Mouse (Mus musculus) kidney, embryonic 16.5 days (tissue): Measurements from ENCODE around the gene Dynlrb1. TPM values are rescaled to one million over a fixed set of nuclear protein-coding genes. Genes with fewer than 3 reads are reported as not detected.

Experiments used
- ATAC-seq: fragments of 200-750 bp; cut with Nextera tagmentation; 2 replicates; pipeline ENCODE4 v1.8.0; 2017; ENCODE audit warnings: moderate TSS enrichment; ENCODE audit not compliant: low FRiP score, low TSS enrichment
- H3K27ac ChIP-seq: fragments of 300-500 bp; sonication (generic); 2 replicates; pipeline ENCODE4 v1.5.1; 2014; ENCODE audit warnings: low read length
- H3K27me3 ChIP-seq: fragments of 300-500 bp; sonication (generic); 2 replicates; pipeline ENCODE4 v1.6.1; 2014; ENCODE audit warnings: low read length, control low read depth, mixed read lengths; ENCODE audit not compliant: insufficient read depth
- H3K36me3 ChIP-seq: fragments of 300-500 bp; sonication (generic); 2 replicates; pipeline ENCODE4 v1.6.1; 2014; ENCODE audit warnings: low read length, control low read depth, mixed read lengths; ENCODE audit not compliant: insufficient read depth
- H3K4me1 ChIP-seq: fragments of 300-500 bp; sonication (generic); 2 replicates; pipeline ENCODE4 v1.6.1; 2014; ENCODE audit warnings: low read length, control low read depth, mixed read lengths; ENCODE audit not compliant: insufficient read depth
- H3K4me2 ChIP-seq: fragments of 300-500 bp; sonication (generic); replicated peaks from 2 replicates; pipeline ENCODE4 v1.6.1; 2014; ENCODE audit warnings: low read depth, low read length
- H3K4me3 ChIP-seq: fragments of 300-500 bp; sonication (generic); 2 replicates; pipeline ENCODE4 v1.5.1; 2014; ENCODE audit warnings: mild to moderate bottlenecking, low read length
- H3K9ac ChIP-seq: fragments of 300-500 bp; sonication (generic); replicated peaks from 2 replicates; pipeline ENCODE4 v1.6.1; 2014; ENCODE audit warnings: low read length
- H3K9me3 ChIP-seq: fragments of 300-500 bp; sonication (generic); 2 replicates; pipeline ENCODE4 v1.6.1; 2016; ENCODE audit warnings: low read length, control low read depth
- WGBS: fragments of 180-500 bp; shearing (Covaris S2); extraction: QIAGEN DNeasy Blood & Tissue Kit; methylation state at CpG from one replicate; pipeline ENCODE4 v1.1.7; 2014; 5-methylcytosine and 5-hydroxymethylcytosine counted together
- polyA plus RNA-seq: library from polyadenylated mRNA; unstranded; fragments of >200 nt; fragmentation: Nextera tagmentation; extraction: Ambion mirVana; gene quantifications from 2 replicates; pipeline ENCODE4 v1.2.1, GENCODE M21; 2015

The Dynlrb1 gene
- polyA plus RNA-seq, 1 experiment from 2014 or later, result 404 TPM

DNA sequence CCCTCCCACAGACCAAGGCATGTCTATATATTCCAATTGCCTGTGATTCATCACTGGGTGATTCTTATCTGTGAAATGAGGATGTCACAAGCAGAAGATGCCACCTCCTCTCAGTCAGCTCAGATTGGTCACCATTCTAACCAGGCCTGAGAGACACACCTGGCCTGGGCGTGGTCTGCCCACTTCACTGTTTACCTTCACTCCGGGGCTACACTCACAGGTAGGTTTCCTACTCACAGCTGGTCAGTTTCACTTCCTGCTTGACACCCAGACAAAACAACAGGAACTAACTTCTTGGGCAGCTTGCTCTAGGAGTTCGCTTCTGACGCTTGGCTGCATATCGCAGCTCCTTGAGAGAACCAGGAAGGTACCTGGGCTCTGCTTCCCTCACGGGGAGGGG, 59.1 kb downstream of the Dynlrb1 start:
- no peak overlapping the region for H3K4me2 ChIP-seq
- WGBS, result 93% methylated on average over 6 of the region's 6 CpGs
- ATAC-seq, result no peak
- H3K27me3 ChIP-seq, result no peaks in the 10 kb centered on the region
- peaks cover 56% of the 10 kb centered on the region for H3K36me3 ChIP-seq
- no peaks in the 10 kb centered on the region for H3K9me3 ChIP-seq
- H3K27ac ChIP-seq, result no peak overlapping the region
- no peaks in the 10 kb centered on the region for H3K4me1 ChIP-seq
- H3K4me3 ChIP-seq, result no peak overlapping the region
- H3K9ac ChIP-seq, result no peak overlapping the region

- peaks cover 40% of the 10 kb centered on the region for H3K36me3 ChIP-seq
- H3K4me2 ChIP-seq, result no peak overlapping the region
- no peaks in the 10 kb centered on the region for H3K4me1 ChIP-seq
- no peak overlapping the region for H3K9ac ChIP-seq
- no peak overlapping the region for H3K4me3 ChIP-seq
- WGBS, result 91% methylated on average over 4 of the region's 4 CpGs
- no peaks in the 10 kb centered on the region for H3K9me3 ChIP-seq
- ATAC-seq, result no peak
- H3K27me3 ChIP-seq, result no peaks in the 10 kb centered on the region
- no peak overlapping the region for H3K27ac ChIP-seq
Measured at GRCm38 (mm10) chr2:155299563-155299962, 63.2 kb downstream of the Dynlrb1 start.

Other genes with a start within 250 kb of the Dynlrb1 start
- gene Gm14226, start 218.3 kb upstream of the Dynlrb1 start, polyA plus RNA-seq, result 1.9 and 2.1 TPM in 2 replicates
- gene Ahcy, start 162.0 kb upstream of the Dynlrb1 start, polyA plus RNA-seq, result 79.2 and 82.7 TPM in 2 replicates
- gene Itch, start 103.0 kb upstream of the Dynlrb1 start, polyA plus RNA-seq, result 55.2 and 64.6 TPM in 2 replicates
- gene Map1lc3a, start 39.8 kb downstream of the Dynlrb1 start, polyA plus RNA-seq, result 156 and 165 TPM in 2 replicates
- gene Pigu, start 120.9 kb downstream of the Dynlrb1 start, polyA plus RNA-seq, result 65.0 and 72.5 TPM in 2 replicates
- gene Trp53inp2, start 144.5 kb downstream of the Dynlrb1 start, polyA plus RNA-seq, result 28.5 and 36.9 TPM in 2 replicates
- 14.2 and 16.1 TPM in 2 replicates for gene Ncoa6, start 237.4 kb downstream of the Dynlrb1 start, polyA plus RNA-seq